Comparison of ENCODE assay signal across 11 mouse cellular contexts in genomic region chr7:133117815-133118214, GRCm38 (mm10). TPM values are rescaled to one million over a fixed set of nuclear protein-coding genes. Genes with fewer than 3 reads are reported as not detected.
DNase-seq lines count a peak whose midpoint lies in the region; ATAC-seq and TF ChIP-seq lines count a peak whose summit lies in the region.
"Had no signal": no experiment of that assay in that cellular context is flagged by ENCODE, and none has a peak within 500 bp of the region (broad histone marks: within the 10 kb centered on the region; RNA-seq: fewer than 3 reads in every experiment).

No protein-coding gene starts in this region.

- WGBS in lung, embryonic 14.5 days = 42% methylated on average over 2 of the region's 2 CpGs
- 44% methylated on average over 2 of the region's 2 CpGs for WGBS in limb, embryonic 12.5 days
- WGBS in cerebellum, adult 2 months = 40% methylated on average over 2 of the region's 2 CpGs

- DNase-seq in gastrocnemius, adult 2 months = no peak
- DNase-seq in gastrocnemius, postnatal 10 days = no peak
- DNase-seq in lung, embryonic 14.5 days = no peak
- DNase-seq in lung, postnatal 25 days (ENCODE audit: low spot score) = no peak
- peak; percentile 56 for DNase-seq in embryo, embryonic 10.5 days (ENCODE audit: low spot score)
- no peak for DNase-seq in liver
- no peak for DNase-seq in cerebellum, adult 2 months
- DNase-seq: kidney, postnatal 36 days; lung, adult 2 months had no signal

- peak overlapping the region; percentile 33; the same call in 1 of the 2 replicates for H3K9ac ChIP-seq in lung, embryonic 14.5 days
- H3K9ac ChIP-seq in limb, embryonic 12.5 days (replicated peaks) = no peak overlapping the region

- H3K27me3 ChIP-seq in lung, embryonic 14.5 days (ENCODE audit: insufficient read depth, low read length) = no peaks in the 10 kb centered on the region
- H3K27me3 ChIP-seq in limb, embryonic 12.5 days = no peaks in the 10 kb centered on the region
- H3K27me3 ChIP-seq in cerebellum, adult 2 months (ENCODE audit: control insufficient read depth, insufficient read depth, low read length) = no peaks in the 10 kb centered on the region

- H3K4me2 ChIP-seq in lung, embryonic 14.5 days = no peak overlapping the region
- H3K4me2 ChIP-seq in limb, embryonic 12.5 days = peak overlapping the region; percentile 48

- no peak for ATAC-seq in lung, embryonic 14.5 days (ENCODE audit: insufficient read depth)
- ATAC-seq in limb, embryonic 12.5 days (ENCODE audit: insufficient number of reproducible peaks, insufficient read depth, low FRiP score, low TSS enrichment, low read depth) = no peak
- ATAC-seq: CD4-positive, CD25-positive, alpha-beta regulatory T cell, adult 4 months had no signal

- no peak overlapping the region for H3K4me3 ChIP-seq in gastrocnemius, adult 2 months
- H3K4me3 ChIP-seq in lung, embryonic 14.5 days (ENCODE audit: low read depth, low read length) = no peak overlapping the region
- no peak overlapping the region for H3K4me3 ChIP-seq in limb, embryonic 12.5 days (replicated peaks)
- no peak overlapping the region for H3K4me3 ChIP-seq in cerebellum, adult 2 months (replicated peaks; ENCODE audit: insufficient read depth, low read depth, low read length)

- H3K36me3 ChIP-seq in lung, embryonic 14.5 days (ENCODE audit: insufficient read depth) = peaks cover 12% of the 10 kb centered on the region; the same call in 1 of the 2 replicates
- H3K36me3 ChIP-seq in limb, embryonic 12.5 days = no peaks in the 10 kb centered on the region

- TF ChIP-seq POLR2A in cerebellum, adult 2 months (IDR thresholded peaks at IDR 0.05; ENCODE audit: borderline replicate concordance, insufficient read depth, low read length) = no peak

- H3K9me3 ChIP-seq in lung, embryonic 14.5 days (ENCODE audit: low read depth, low read length) = no peaks in the 10 kb centered on the region
- H3K9me3 ChIP-seq in limb, embryonic 12.5 days = no peaks in the 10 kb centered on the region

- peak overlapping the region; percentile 93; the same call in 1 of the 2 replicates for H3K27ac ChIP-seq in gastrocnemius, adult 2 months
- H3K27ac ChIP-seq in lung, embryonic 14.5 days (ENCODE audit: low read depth) = 0 out of 2 replicates have a peak overlapping the region, but pooled peaks have one; percentile 22
- 0 out of 2 replicates have a peak overlapping the region, but pooled peaks have one; percentile 25 for H3K27ac ChIP-seq in limb, embryonic 12.5 days
- no peak overlapping the region for H3K27ac ChIP-seq in cerebellum, adult 2 months (ENCODE audit: insufficient read depth, low read length)

- intact Hi-C loops in gastrocnemius, adult 2 months (cut with DNase I) = loop anchor here (2.0 kb wide), 1 partner anchor 73 kb away; no protein-coding TSS in a partner anchor

- TF ChIP-seq CTCF in gastrocnemius, adult 2 months (IDR thresholded peaks at IDR 0.05) = no peak
- no peak for TF ChIP-seq CTCF in lung, embryonic 14.5 days (IDR thresholded peaks at IDR 0.05; ENCODE audit: low read depth)
- TF ChIP-seq CTCF in cerebellum, adult 2 months (IDR thresholded peaks at IDR 0.05; ENCODE audit: borderline replicate concordance, insufficient read depth, low read depth, low read length) = no peak

- peaks cover 56% of the 10 kb centered on the region for H3K4me1 ChIP-seq in lung, embryonic 14.5 days (ENCODE audit: insufficient read depth)
- peaks cover 76% of the 10 kb centered on the region for H3K4me1 ChIP-seq in limb, embryonic 12.5 days (replicated peaks)
- peaks cover 34% of the 10 kb centered on the region for H3K4me1 ChIP-seq in cerebellum, adult 2 months (ENCODE audit: control insufficient read depth, insufficient read depth, low read length)

RNA-seq across cellular contexts. Expression of gene Fgfr2, which starts 5.3 kb away (rescaled TPM):
- total RNA-seq in gastrocnemius, adult 2 months (2021) = under 1 TPM; 0.15 to 0.33 TPM
- 1 to 10 TPM; 3.0 to 6.1 TPM for total RNA-seq in gastrocnemius, postnatal 10 days (2021)
- polyA plus RNA-seq in lung, embryonic 14.5 days (2014; fragmentation: Nextera tagmentation; extraction: Ambion mirVana) = 174 and 179 TPM in 2 replicates
- 112 and 123 TPM in 2 replicates for polyA plus RNA-seq in limb, embryonic 12.5 days (2016; fragmentation: Nextera tagmentation; extraction: Ambion mirVana)
- 77.9 and 95.3 TPM in 2 replicates for polyA plus RNA-seq in cerebellum, adult 2 months (2012; rRNA removed)
- polyA plus RNA-seq: CD4-positive, CD25-positive, alpha-beta regulatory T cell, adult 4 months had no signal

RNA-seq across cellular contexts. Expression of gene Ctbp2, which starts 6.3 kb away (rescaled TPM):
- total RNA-seq in gastrocnemius, adult 2 months (2021) = 10 to 100 TPM; 18.7 to 23.0 TPM
- 10 to 100 TPM; 33.8 to 40.9 TPM for total RNA-seq in gastrocnemius, postnatal 10 days (2021)
- 124 and 128 TPM in 2 replicates for polyA plus RNA-seq in lung, embryonic 14.5 days (2014; fragmentation: Nextera tagmentation; extraction: Ambion mirVana)
- 105 and 110 TPM in 2 replicates for polyA plus RNA-seq in limb, embryonic 12.5 days (2016; fragmentation: Nextera tagmentation; extraction: Ambion mirVana)
- 96.2 and 111 TPM in 2 replicates for polyA plus RNA-seq in cerebellum, adult 2 months (2012; rRNA removed)
